Comparison of ENCODE assay signal across 8 mouse cellular contexts in the genomic region with DNA sequence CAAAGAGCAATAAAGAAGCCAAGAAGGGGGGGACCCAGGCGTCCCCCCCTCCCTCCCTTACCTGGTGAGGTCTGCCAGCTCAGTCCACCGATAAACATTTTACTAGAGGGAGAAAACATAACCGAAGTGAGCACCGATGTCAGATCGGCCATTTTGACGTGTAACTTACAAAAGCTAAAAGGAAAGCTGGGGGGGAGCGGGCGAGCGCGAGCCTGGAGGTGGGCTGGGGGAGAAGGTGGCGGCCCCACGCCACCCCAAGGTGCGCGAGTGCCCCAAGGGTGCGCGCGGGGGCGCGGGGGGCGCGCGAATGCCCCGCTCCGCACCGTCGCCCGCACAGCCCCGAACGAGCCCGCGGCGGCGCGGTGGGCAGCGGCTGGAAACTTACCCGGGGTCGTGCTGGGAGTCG. TPM values are rescaled to one million over a fixed set of nuclear protein-coding genes. Genes with fewer than 3 reads are reported as not detected.
DNase-seq lines count a peak whose midpoint lies in the region; ATAC-seq and TF ChIP-seq lines count a peak whose summit lies in the region.

No protein-coding gene starts in this region.

- no peaks in the 10 kb centered on the region for H3K27me3 ChIP-seq in kidney, adult 2 months (replicated peaks; ENCODE audit: control insufficient read depth, insufficient read depth, low read length)
- H3K27me3 ChIP-seq in ES-Bruce4 (ENCODE audit: control insufficient read depth, insufficient read depth, low read length, poor library complexity, severe bottlenecking): no peaks in the 10 kb centered on the region
- H3K27me3 ChIP-seq in embryonic facial prominence, embryonic 15.5 days: 0 out of 2 replicates have a peak, but pooled peaks cover 2% of the 10 kb centered on the region
- no peaks in the 10 kb centered on the region for H3K27me3 ChIP-seq in limb, embryonic 12.5 days

- no peak for TF ChIP-seq CTCF in kidney, adult 2 months (conservative IDR thresholded peaks at IDR 0.05; ENCODE audit: insufficient read depth, insufficient read length, low read depth, low read length)
- no peak for TF ChIP-seq CTCF in ES-Bruce4 (IDR thresholded peaks at IDR 0.05; ENCODE audit: low read depth, low read length)

- H3K27ac ChIP-seq in kidney, adult 2 months (ENCODE audit: insufficient read depth, low read depth, low read length): peak overlapping the region; percentile 87
- H3K27ac ChIP-seq in ES-Bruce4 (ENCODE audit: insufficient read depth, low read length): no peak overlapping the region
- H3K27ac ChIP-seq in embryonic facial prominence, embryonic 15.5 days (replicated peaks): peak overlapping the region; percentile 91
- H3K27ac ChIP-seq in limb, embryonic 12.5 days: peak overlapping the region; percentile 93

- H3K4me2 ChIP-seq in embryonic facial prominence, embryonic 15.5 days (replicated peaks): peak overlapping the region; percentile 90
- H3K4me2 ChIP-seq in limb, embryonic 12.5 days: peak overlapping the region; percentile 83

- no peak for TF ChIP-seq EP300 in ES-Bruce4 (IDR thresholded peaks at IDR 0.05; ENCODE audit: insufficient read depth, low read depth, low read length)

- WGBS in kidney, adult 2 months: 1% methylated on average over 28 of the region's 38 CpGs
- WGBS in embryonic facial prominence, embryonic 15.5 days: 1% methylated on average over 38 of the region's 38 CpGs
- 2% methylated on average over 9 of the region's 38 CpGs for WGBS in limb, embryonic 12.5 days

- peak overlapping the region; percentile 63 for H3K4me3 ChIP-seq in kidney, adult 2 months (ENCODE audit: insufficient read depth, low read depth, low read length)
- H3K4me3 ChIP-seq in ES-Bruce4 (ENCODE audit: low read depth, low read length): peak overlapping the region; percentile 67
- peak overlapping the region; percentile 94 for H3K4me3 ChIP-seq in embryonic facial prominence, embryonic 15.5 days (replicated peaks)
- peak overlapping the region; percentile 93 for H3K4me3 ChIP-seq in limb, embryonic 12.5 days (replicated peaks)

- H3K36me3 ChIP-seq in kidney, adult 2 months (ENCODE audit: control insufficient read depth, insufficient read depth, low read length): peaks cover under 1% of the 10 kb centered on the region; the same call in 1 of the 2 replicates
- H3K36me3 ChIP-seq in ES-Bruce4 (ENCODE audit: control insufficient read depth, insufficient read depth, low read length, poor library complexity, severe bottlenecking): peaks cover 2% of the 10 kb centered on the region
- H3K36me3 ChIP-seq in embryonic facial prominence, embryonic 15.5 days: no peaks in the 10 kb centered on the region
- peaks cover under 1% of the 10 kb centered on the region; the same call in 1 of the 2 replicates for H3K36me3 ChIP-seq in limb, embryonic 12.5 days

- TF ChIP-seq POLR2A in kidney, adult 2 months (IDR thresholded peaks at IDR 0.05; ENCODE audit: low read depth, low read length): no peak
- no peak for TF ChIP-seq POLR2A in ES-Bruce4 (IDR thresholded peaks at IDR 0.05; ENCODE audit: insufficient read depth, low read length)

- ATAC-seq in embryonic facial prominence, embryonic 15.5 days (ENCODE audit: insufficient number of reproducible peaks, low FRiP score, low TSS enrichment, low read depth): peak; percentile 35
- peak; percentile 16; the same call in 1 of the 2 replicates for ATAC-seq in limb, embryonic 12.5 days (ENCODE audit: insufficient number of reproducible peaks, insufficient read depth, low FRiP score, low TSS enrichment, low read depth)
- no peak for ATAC-seq in megakaryocyte-erythroid progenitor cell, adult 5-6 weeks (replicated peaks; ENCODE audit: low FRiP score, low TSS enrichment, poor library complexity, severe bottlenecking)

- peak; percentile 41 for DNase-seq in kidney, adult 2 months
- DNase-seq in kidney, adult 8-10 months: no peak
- DNase-seq in naive thymus-derived CD4-positive, alpha-beta T cell, adult 2 months (ENCODE audit: low read depth): peak; percentile 74
- DNase-seq in right cerebral cortex, postnatal 4 days: no peak

- peak overlapping the region; percentile 100 for H3K9ac ChIP-seq in ES-Bruce4 (ENCODE audit: low read depth, poor library complexity, severe bottlenecking)
- H3K9ac ChIP-seq in embryonic facial prominence, embryonic 15.5 days: peak overlapping the region; percentile 97
- peak overlapping the region; percentile 98 for H3K9ac ChIP-seq in limb, embryonic 12.5 days (replicated peaks)

- no peaks in the 10 kb centered on the region for H3K9me3 ChIP-seq in ES-Bruce4 (replicated peaks; ENCODE audit: control insufficient read depth, insufficient read depth, low read length, poor library complexity, severe bottlenecking)
- H3K9me3 ChIP-seq in embryonic facial prominence, embryonic 15.5 days (replicated peaks): no peaks in the 10 kb centered on the region
- no peaks in the 10 kb centered on the region for H3K9me3 ChIP-seq in limb, embryonic 12.5 days

- H3K4me1 ChIP-seq in kidney, adult 2 months (ENCODE audit: control insufficient read depth, insufficient read depth, low read length): peaks cover 19% of the 10 kb centered on the region
- H3K4me1 ChIP-seq in ES-Bruce4 (ENCODE audit: control insufficient read depth, insufficient read depth, low read length): peaks cover 6% of the 10 kb centered on the region
- H3K4me1 ChIP-seq in embryonic facial prominence, embryonic 15.5 days: peaks cover 27% of the 10 kb centered on the region
- H3K4me1 ChIP-seq in limb, embryonic 12.5 days (replicated peaks): peaks cover 39% of the 10 kb centered on the region

RNA-seq across cellular contexts. Expression of gene Msi2, which starts 0.7 kb away (rescaled TPM):
- polyA plus RNA-seq in kidney, adult 2 months (2012; rRNA removed): 40.4 and 43.5 TPM in 2 replicates
- 110 and 111 TPM in 2 replicates for polyA plus RNA-seq in ES-Bruce4 (2011; ENCODE audit: insufficient read depth, insufficient read length, low read depth, missing spikeins)
- polyA plus RNA-seq in embryonic facial prominence, embryonic 15.5 days (2015; fragmentation: Nextera tagmentation; extraction: Ambion mirVana): 18.3 and 19.7 TPM in 2 replicates
- polyA plus RNA-seq in limb, embryonic 12.5 days (2016; fragmentation: Nextera tagmentation; extraction: Ambion mirVana): 16.8 and 24.0 TPM in 2 replicates
- total RNA-seq in megakaryocyte-erythroid progenitor cell, adult 5-6 weeks (2014; fragmentation: Nextera tagmentation): 89.1 and 92.4 TPM in 2 replicates
- 111 and 162 TPM in 2 replicates for total RNA-seq in megakaryocyte-erythroid progenitor cell, adult 5-6 weeks (2017)

Comparison
In these comparisons a context has a peak if more than half of its experiments do, and no peak if none do; other contexts are left out.
1. DNase-seq: peak in kidney, adult 2 months (single experiment) and naive thymus-derived CD4-positive, alpha-beta T cell, adult 2 months (single experiment); none in kidney, adult 8-10 months (0 of 2) and right cerebral cortex, postnatal 4 days (single experiment).
2. Peak in every context shown above with its lines, with median percentiles within 50 percentile points of each other: H3K4me3 ChIP-seq and H3K9ac ChIP-seq.